Mouse (Mus musculus) cerebellum, adult 11 months (tissue): ENCODE results near the gene Myh3.

ENCODE experiments used
- DNase-seq: peaks from one replicate; pipeline ENCODE4 v3.0.0; 2022

The Myh3 gene

DNA sequence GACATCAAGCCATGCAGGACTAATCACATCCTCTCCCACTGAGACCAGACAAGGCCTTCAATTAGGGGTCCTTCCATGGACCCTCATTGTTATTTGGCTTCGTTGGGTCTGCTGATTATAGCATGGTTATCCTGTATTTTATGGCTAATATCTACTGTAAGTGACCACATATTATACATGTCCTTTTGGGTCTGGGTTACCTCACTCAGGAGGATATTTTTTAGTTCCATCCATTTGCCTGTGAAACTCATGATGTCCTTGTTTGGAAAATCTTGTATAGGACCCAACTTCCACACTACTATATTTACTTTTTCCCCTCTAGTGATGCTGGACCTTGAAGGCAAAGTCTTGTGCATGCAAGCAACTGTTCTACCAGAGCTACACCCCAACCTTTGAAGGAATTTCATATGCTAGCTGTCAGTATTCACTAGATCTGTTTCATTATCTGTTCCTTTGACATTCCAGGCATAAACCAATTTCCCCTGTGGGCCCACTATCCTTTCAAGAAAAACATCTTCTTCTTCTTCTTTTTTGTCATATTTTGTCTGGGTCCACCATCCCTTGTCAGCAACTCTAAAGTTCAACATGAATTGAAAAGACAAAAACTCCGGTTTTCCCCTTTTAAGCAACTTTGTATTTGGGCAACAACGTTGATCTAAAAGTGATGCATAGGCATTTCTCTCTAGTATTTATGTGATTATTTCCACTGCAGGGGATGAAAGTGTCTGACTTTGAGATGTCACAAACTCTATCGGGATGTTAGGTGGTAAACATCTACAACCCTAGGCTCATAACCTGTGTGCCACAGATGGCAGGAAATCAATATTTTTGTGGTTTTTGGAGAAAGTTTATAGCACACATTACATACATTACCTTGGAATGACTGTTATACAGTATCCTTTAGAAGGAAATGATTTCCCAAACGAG, 67.6 kb downstream of the Myh3 start:
- DNase-seq = no peak

DNA sequence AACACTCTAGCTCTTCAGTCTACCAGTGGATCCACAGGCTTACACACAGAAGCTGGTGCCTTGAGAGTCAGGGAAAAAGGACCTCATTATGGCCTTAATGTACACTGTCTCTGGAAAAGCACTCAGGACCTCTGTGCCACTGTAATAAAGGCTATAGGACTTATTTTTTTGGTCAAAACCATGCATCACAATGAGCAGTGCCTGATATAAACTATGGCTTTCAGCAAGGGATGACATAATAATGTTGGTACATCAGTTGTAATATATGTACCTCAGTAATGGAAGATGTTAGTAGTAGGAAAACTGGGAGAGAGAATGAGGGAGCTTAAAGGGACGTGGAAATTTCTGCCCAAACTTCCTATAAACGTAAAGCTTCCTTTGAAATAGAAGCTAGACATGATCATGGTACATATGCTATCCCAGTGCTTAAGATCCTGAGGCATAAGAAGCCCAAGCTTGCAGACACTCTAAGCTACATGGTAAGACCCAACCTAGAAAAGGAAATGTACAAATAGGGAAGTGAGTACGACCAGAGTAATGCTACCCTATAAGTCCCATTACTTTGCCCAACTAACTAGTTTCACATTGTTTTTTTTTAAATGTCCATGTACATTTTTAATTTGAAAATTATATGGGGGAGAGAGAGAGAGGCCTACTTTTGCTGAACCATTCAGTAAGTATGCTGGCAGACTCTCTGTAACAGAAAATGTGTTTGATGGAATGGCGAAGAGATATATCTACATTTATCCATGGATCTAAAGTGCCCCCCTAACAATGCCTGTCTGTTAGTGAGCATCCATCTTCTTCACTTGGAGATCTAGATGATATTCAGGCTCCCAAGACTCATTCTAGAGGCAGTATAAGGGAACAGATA, 68.5 kb downstream of the Myh3 start:
- DNase-seq = no peak

DNA sequence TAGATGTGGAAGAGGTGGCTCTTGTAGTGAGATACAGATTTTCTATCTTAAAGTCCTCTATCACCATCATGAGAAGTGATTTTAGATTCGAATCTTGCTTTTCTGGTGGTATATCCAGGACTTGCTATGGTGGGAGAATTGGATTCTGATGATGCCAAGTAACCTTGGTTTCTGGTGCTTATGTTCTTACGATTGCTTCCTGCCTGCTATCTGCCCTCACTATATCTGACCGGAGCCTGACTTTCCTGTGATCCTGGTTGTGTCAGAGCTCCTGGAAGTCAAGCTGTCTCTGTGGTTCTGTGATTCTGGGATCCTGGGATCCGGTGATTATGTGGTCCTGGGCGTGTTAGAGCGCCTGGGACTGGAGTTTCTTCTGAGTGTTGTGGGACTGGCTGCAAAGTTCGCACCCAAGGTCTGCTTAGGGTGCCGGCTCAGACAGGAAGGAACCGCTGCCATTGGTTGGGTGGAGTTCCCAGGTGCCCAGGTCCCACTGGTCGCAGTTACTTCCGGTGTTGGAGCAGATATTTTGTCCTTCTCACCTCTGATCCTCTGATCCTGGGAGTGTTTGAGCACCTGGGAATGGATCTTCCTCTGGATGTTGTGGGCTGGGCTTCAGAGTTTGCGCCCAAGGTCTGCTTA, 69.3 kb downstream of the Myh3 start:
- no peak for DNase-seq

DNA sequence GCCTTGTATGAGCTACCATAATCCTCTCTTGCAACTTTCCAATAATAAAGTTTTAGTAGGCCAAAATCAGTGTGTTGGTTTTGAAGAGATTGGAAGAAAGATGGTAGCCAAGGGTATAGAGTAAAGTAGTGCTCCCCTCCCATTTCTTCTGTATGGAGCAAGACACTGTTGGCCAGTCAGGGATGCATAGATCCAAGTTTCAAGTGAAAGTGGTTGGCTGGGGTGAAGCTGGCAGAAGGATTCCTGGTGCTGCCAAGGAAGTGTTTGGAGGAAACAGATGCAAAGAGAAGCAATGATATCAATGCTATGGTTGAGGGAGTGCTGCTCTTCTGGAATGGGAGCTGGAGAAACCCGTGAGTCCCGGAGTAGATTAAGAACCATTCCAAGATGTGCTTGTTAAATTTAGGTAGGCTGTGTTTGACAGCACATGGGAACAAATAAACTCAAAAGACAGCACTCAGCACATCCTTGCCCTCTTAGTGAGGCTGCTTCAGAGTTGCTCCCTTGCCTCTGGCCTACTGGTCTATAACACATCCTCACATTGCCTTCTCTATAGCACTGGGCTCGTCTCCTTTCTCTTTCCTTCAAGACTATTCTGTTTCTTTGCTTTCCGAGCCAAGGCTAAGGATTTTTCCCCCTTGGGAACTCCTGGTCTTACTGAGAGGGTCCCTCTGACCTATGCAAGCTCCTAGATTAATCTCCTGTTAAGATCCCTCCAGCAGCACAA, 70.3 kb downstream of the Myh3 start:
- no peak for DNase-seq

DNA sequence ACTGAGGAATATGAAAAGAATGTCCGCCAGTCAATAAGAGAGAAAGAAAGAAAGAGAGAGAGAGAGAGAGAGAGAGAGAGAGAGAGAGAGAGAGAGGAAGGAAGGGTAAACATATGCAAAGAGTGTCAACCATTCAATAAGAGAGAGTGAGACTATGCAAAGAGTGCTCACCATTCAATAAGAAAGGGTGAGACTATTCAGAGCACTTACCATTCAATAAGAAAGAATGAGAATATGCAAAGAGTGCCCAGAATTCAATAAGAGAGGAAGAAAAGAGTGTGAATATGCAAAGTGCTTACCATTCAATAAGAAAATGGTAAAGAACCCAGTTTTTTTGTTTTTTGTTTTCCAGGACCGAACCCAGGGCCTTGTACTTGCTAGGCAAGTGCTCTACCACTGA, 72.1 kb downstream of the Myh3 start:
- no peak for DNase-seq

DNA sequence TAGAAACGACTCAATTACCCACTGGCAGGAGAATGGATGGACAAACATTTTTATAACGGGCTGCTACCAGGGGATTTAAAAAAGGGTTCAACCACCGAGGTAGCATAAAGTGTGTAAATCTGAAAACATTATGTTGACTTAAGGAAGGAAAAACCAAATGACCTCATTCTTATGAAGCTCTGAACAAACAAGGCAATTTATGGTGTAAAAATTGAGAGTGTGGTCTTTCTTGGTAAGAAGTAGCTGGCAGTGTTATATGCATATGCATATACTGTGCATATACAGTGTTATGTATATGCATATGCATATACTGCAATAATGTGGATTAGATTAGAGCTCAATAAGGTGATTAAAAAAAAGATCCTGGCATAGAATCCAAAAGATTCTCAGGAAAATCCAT, 73.1 kb downstream of the Myh3 start:
- DNase-seq = no peak
